Mouse (Mus musculus) retina, adult 2 months (tissue): ENCODE data around the gene Capzb.

Source experiments
- DNase-seq: peaks from one replicate; pipeline ENCODE4 v3.0.0-alpha.2; 2012; ENCODE audit warnings: low read depth, low spot score

The Capzb gene

GRCm38 (mm10) chr4:139179731-139180625 is 12.7 kb upstream of the Capzb start:
- no peak for DNase-seq

DNA sequence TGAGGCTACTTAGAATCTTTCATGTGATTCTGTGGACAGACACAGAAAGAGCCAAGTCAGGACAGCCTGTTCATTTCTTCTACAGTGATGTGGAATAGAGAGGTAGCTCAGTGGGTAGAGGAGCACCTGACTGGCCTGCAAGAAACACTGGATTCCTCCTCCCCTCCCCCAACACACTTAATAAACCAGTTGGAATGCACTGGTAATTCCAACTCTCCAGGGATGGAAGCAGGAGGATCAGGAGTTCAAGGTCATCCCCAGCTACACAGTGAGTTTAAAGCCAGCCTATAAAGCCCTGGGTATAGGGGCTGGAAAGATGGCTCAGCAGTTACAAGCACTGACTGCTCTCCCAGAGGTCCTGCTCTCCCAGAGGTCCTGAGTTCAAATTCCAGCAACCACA is 10.2 kb upstream of the Capzb start:
- no peak for DNase-seq

DNA sequence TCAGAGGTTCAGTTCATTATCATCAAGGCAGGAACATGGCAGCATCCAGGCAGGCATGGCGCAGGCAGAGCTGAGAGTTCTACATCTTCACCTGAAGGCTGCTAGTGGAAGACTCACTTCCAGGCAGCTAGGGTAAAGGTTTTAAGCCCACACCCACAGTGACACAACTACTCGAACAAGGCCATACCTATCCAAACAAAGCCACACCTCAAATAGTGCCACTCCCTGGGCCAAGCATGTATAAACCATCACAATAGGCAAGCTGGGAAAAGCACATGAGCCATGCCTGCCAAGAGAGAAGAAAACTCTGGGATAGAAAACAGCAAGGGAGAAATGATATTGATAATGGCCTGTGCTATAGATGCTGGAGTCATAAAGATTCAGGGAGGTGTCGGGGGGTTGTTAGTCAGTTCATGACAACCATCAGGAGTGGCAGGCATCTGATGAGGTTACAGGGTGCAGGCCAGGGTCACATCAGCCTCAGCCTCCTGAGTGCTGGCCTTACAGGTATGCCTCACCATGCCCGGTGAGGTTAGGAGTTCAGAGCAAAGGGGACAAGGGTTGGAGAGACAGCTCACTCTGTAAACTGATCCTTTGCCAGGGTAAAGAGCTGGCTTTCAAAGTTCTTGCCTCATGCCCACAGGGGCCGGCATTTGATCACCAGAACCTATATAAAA is 6.8 kb upstream of the Capzb start:
- no peak for DNase-seq

- DNase-seq: no peak
These were observed 4.8 kb upstream of the Capzb start for GRCm38 (mm10) chr4:139187930-139188329.

DNA sequence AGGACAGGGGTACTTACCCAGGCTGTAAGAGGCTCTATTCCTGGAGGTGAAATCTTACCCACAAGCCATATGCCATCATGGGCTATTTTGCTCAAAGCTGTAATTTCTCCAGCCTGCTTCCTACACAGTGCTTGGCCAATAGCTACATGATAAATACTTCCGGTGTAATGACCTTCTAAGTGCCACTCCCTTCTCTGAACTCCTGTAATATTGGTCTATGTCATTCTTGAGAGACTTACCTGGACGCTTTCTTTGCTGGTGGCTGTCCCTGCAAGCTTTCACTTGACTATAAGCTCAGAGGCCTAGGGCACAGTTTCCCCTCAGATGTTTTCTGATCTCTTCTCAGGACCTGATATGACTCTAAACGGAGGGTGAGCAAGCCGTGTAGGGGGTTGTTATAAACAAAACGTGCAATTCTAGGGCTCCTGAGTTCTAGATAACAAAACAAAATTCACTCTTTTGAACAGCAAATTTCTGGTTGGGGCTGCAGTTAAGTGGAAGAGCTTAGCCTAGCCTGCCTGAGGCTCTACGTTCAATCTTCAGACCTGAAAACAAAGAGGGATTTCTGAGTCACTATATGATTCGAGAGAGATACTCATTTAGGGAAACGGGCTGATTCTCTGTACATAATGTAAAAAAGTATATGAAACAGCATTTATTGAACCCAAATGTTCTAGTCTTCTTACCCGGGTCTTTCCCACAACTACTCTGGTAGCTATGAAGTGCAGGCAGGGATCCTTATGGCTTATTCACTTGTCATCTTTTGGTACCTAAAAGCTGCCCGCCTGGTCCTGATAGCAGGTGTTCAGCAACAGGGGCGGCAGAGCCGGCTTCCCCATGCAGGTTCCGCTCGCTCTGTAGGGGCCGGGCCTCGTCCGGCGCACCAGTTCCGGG is 847 bp upstream of the Capzb start:
- no peak for DNase-seq

- no peak for DNase-seq
These were observed 736 bp downstream of the Capzb start for GRCm38 (mm10) chr4:139193176-139194093.

GRCm38 (mm10) chr4:139195101-139195500 is 2.4 kb downstream of the Capzb start:
- no peak for DNase-seq

DNA sequence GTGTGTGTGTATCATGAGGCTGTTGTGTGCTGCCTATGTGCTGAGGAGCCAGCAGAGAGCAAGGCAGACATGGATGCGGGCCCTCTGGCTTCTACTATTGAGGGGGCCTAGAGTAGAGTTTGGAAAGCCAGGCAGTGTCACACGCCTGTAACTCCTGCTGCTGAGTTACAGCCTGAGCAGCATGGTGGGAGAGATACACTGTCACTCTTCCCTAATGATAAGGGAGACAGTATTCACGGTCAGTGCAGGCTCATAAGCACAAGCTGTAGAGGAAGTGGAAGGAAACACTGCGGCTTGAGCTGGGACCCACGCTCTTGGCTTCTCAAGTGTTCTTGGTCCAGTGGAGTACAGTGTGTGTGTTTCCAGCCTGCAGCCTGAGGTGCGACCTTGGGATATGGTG is 3.8 kb downstream of the Capzb start:
- no peak for DNase-seq

GRCm38 (mm10) chr4:139196949-139197348 is 4.2 kb downstream of the Capzb start:
- no peak for DNase-seq

- no peak for DNase-seq
These were observed 4.8 kb downstream of the Capzb start for GRCm38 (mm10) chr4:139197453-139197852.

DNA sequence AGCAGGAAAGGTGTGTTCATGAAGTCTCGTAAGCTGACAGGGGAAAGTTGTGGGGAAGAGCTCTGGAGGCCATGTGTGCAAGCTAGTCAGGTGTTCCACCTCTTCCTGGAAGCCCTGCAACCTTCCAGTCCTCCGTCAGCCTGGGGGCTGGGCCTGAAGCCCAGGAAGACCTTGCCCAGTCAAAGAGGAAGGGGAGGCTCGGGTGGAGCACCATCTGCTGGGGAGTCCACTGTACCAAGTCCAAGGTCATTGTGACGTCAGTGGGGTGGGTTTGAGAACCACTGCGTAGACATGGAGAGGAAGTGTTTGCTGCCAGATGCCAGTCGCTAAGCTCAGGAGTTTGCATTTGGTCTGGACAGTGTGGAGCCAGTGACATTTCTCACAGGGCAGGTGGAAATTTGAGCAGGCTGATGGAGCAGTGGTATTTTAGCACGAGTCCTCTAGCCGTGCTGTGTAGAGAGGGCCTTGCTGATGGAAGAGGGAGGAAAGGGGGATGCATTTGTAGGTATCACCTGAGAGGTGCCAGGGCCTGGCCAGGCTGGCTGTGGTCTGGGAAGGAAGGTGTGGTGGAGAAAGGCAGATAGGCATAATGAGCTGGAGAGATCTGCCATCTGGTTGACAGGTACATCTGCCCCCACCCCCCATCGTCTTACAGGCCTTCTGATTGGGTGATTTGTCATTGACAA is 5.4 kb downstream of the Capzb start:
- no peak for DNase-seq

DNA sequence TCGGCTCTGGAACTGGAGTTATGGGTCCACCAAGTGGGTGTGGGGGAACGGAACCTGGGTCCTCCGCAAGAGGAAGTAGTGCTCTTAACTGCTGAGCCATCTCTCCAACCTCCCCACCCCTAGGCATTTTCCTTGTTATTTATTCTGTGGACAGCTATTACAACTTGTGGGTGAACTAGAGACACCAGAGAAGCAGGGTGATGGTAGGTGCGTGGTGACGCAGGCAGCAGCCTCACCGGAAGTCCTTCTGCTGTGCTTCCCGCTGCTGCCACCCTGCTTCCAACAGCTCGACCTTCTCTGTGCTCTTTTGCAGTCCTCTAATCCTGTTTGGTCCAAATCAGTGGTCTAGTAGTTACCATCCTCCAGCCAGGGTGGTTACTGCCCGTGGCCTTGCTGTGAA is 6.4 kb downstream of the Capzb start:
- DNase-seq: no peak

GRCm38 (mm10) chr4:139199703-139200340 is 7.1 kb downstream of the Capzb start:
- DNase-seq: no peak

- DNase-seq: no peak
These were observed 8.2 kb downstream of the Capzb start for GRCm38 (mm10) chr4:139200946-139201345.

GRCm38 (mm10) chr4:139202556-139202955 is 9.9 kb downstream of the Capzb start:
- DNase-seq: no peak

DNA sequence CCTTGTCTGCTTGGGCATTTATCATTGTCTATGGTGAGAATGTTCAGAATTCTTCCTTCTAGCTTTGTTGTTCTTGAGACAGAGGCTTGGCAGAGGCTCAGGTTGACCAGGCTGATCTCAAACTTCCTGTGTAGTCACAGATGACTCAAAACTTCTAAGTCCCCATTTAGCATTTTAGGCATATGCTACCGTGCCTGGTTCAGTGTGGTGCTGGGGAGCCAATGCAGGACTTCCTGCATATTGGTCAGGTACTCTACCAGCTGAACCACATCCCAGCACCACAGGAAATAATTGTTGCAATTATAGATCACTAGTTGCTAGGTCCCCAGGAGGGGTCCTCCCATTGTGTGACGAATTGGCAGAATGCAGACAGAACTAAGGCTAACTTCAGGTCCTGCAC is 10.7 kb downstream of the Capzb start:
- DNase-seq: no peak

DNA sequence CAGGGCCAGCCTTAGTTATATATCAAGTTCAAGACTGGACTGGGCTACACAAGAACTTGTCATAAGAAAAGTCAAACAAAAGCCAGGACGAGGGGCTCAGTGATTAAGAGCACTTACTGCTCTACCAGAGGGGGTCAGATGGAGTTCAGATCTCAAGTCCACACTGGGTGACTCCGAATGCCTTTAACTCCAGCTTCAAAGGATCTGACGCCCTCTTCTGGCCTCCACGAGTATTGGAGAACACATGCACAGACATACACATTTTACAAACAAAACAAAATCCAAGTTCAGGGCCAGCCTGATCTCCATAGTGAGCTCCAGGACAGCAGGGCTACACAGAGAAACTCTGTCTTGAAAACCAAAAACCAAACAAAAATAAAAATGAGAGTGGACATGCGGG is 13.1 kb downstream of the Capzb start:
- DNase-seq: no peak

GRCm38 (mm10) chr4:139206353-139207045 is 13.8 kb downstream of the Capzb start:
- no peak for DNase-seq
